Mouse (Mus musculus) ES-Bruce4 (cell line): ENCODE results near the gene H2-M10.1. TPM values are rescaled to one million over a fixed set of nuclear protein-coding genes. Genes with fewer than 3 reads are reported as not detected.
"Not testable (repeated sequence)": the region's sequence is repeated elsewhere in the genome, so short reads cannot be mapped to it uniquely, and the experiment has no call there.

Source experiments
- H3K27ac ChIP-seq: 2 replicates; pipeline ENCODE4 v1.5.1; 2012; ENCODE audit warnings: low read length, inconsistent platforms; ENCODE audit not compliant: insufficient read depth
- H3K27me3 ChIP-seq: 2 replicates; pipeline ENCODE4 v1.6.1; 2012; ENCODE audit warnings: mild to moderate bottlenecking, low read length, inconsistent platforms; ENCODE audit not compliant: control insufficient read depth, poor library complexity, insufficient read depth, severe bottlenecking
- H3K36me3 ChIP-seq: 2 replicates; pipeline ENCODE4 v1.6.1; 2012; ENCODE audit warnings: inconsistent platforms, mild to moderate bottlenecking, low read length, moderate library complexity; ENCODE audit not compliant: control insufficient read depth, poor library complexity, insufficient read depth, severe bottlenecking
- H3K4me1 ChIP-seq: one replicate; pipeline ENCODE4 v1.8.1; 2011; ENCODE audit warnings: low read length; ENCODE audit not compliant: control insufficient read depth, insufficient read depth
- H3K4me3 ChIP-seq: 2 replicates; pipeline ENCODE4 v1.5.1; 2011; ENCODE audit warnings: low read depth, mild to moderate bottlenecking, low read length
- H3K9ac ChIP-seq: 2 replicates; pipeline ENCODE4 v1.6.1; 2012; ENCODE audit warnings: low read depth, mild to moderate bottlenecking, inconsistent platforms; ENCODE audit not compliant: poor library complexity, severe bottlenecking
- H3K9me3 ChIP-seq: replicated peaks from 2 replicates; pipeline ENCODE4 v1.6.1; 2012; ENCODE audit warnings: mild to moderate bottlenecking, low read length, inconsistent platforms; ENCODE audit not compliant: control insufficient read depth, poor library complexity, insufficient read depth, severe bottlenecking
- CTCF ChIP-seq: IDR thresholded peaks from one replicate; pipeline ENCODE4 v1.8.1; 2011; ENCODE audit warnings: low read depth, low read length
- EP300 ChIP-seq: IDR thresholded peaks from 2 replicates; pipeline ENCODE4 v1.6.1; 2011; ENCODE audit warnings: low read depth, low read length; ENCODE audit not compliant: insufficient read depth
- POLR2A ChIP-seq: IDR thresholded peaks from one replicate; pipeline ENCODE4 v1.8.1; 2011; ENCODE audit warnings: low read length; ENCODE audit not compliant: insufficient read depth
- polyA plus RNA-seq: library from polyadenylated mRNA; stranded (reverse); fragments of >200 nt; gene quantifications from 2 replicates; pipeline ENCODE4 v1.2.4, GENCODE M21; 2011; ENCODE audit warnings: low read depth; ENCODE audit not compliant: missing spikeins, insufficient read depth, insufficient read length

The H2-M10.1 gene
- not detected in 2 replicates for polyA plus RNA-seq

DNA sequence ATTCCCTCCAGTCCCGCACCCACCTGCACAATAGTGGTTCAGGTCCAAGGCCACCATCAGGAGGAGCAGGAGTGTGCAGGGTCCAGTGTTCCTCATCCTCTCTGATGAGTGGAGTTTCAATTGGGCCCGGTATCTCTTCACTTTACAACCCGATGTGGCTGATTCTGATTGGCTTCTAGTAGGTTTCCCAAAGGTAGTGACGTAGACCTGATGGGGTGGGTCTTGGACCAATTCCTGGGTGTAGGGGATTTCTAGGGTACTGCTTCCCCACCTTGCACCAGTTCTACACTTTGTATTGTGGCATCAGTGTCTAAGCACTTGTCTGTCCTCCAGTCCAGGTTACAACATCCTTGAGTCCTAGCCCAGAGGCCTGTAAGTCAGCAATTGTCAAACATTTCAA, at the start of gene H2-M10.1:
H2-M10.1 (minus strand) TSS at position 101 of the 400 bp plus-strand sequence.
- no peak for TF ChIP-seq CTCF
- TF ChIP-seq POLR2A, result no peak
- no peak for TF ChIP-seq EP300
- Histone ChIP-seq H3K4me1 (no peaks in the 10 kb centered on the region), H3K9ac (no peak within 1 kb of the TSS), H3K36me3 (no peaks in the 10 kb centered on the region), H3K27ac (no peak within 1 kb of the TSS), H3K4me3 (no peak within 1 kb of the TSS), H3K9me3 (no peaks in the 10 kb centered on the region), H3K27me3 (no peaks in the 10 kb centered on the region)

DNA sequence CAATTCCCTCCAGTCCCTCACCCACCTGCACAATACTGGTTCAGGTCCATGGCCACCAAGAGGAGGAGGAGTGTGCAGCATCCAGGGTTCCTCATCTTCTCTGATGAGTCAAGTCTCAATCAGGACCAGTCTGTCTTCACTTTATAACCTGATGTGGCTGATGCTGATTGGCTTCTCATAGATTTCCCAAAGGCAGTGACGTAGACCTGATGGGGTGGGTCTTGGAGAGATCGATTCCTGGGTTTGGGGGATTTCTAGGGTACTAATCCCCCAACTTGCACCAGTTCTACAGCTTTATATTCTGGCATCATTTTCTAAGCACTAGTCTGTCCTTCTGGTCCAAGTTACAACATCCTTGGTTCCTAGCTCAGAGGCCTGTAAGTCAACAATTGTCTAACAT, 42.4 kb upstream of the H2-M10.1 start, which contains the start of gene H2-M10.3:
H2-M10.3 (minus strand) TSS at position 101 of the 400 bp plus-strand sequence.
- H3K4me1 ChIP-seq, H3K9me3 ChIP-seq, H3K27ac ChIP-seq, H3K27me3 ChIP-seq, H3K9ac ChIP-seq, H3K36me3 ChIP-seq, H3K4me3 ChIP-seq: not testable (repeated sequence)

DNA sequence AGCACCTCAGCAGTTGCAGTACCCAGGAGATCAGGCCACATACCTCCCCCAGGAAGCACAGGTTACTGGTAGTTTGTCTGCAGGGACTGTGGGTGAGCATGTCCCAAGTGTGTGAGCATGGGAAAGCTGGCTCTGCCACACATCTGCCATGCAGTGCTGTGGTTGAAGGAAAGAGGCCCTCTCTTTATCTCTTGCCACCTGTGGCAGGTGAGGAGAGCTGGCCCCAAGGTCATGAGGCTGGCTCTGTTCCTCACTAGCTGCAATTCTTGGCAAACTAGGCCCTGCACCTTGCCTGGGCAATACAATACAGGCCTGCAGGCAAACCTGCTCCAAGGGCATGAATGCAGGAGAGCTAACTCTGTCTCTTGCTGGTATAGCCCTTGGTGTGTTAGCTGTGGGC, 36.4 kb upstream of the H2-M10.1 start:
- H3K36me3 ChIP-seq, H3K27ac ChIP-seq, H3K4me1 ChIP-seq, H3K4me3 ChIP-seq, H3K27me3 ChIP-seq, H3K9me3 ChIP-seq, H3K9ac ChIP-seq: not testable (repeated sequence)

DNA sequence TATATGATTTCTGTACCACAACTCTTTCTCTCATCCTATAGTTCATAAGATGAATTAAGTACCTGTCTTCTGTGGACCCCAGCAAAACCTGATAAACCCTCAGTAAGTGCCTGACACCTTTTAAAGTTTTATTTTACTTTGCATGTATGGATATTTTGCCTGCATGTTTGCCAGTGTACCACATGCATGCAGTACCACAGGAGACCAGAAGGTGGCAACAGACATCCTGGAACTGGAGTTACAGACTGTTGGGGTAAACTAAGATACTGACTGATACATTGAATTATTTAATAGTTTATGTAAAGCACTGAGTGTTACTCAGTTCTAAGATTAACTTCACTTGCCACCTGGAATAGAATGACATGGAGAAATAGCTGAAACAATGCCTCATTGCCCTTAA, 31.6 kb upstream of the H2-M10.1 start:
- not testable (repeated sequence) for H3K4me1 ChIP-seq, H3K27me3 ChIP-seq, H3K9me3 ChIP-seq, H3K4me3 ChIP-seq, H3K36me3 ChIP-seq, H3K9ac ChIP-seq, H3K27ac ChIP-seq

DNA sequence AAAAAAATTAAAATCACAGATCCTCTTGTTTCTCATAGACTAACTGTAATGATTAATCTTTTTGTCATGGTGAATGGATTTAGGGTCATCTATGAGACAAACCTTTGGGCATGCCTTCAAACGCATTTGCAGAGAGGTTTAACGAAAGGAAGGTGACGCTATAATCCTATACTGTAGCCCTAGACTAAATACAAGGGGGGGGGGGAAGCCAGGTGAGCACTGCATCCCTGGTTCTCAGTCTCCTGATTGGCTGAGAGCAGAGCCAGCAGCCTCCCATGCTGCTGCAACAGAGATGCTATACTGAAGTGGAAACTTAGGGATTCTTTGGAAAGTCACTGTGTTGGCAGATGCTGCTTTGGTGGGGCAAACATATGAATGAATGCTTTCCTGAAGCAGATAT, 29.8 kb upstream of the H2-M10.1 start:
- Histone ChIP-seq H3K36me3 (no peaks in the 10 kb centered on the region), H3K27me3 (no peaks in the 10 kb centered on the region), H3K9ac (no peak overlapping the region), H3K4me3 (no peak overlapping the region), H3K27ac (no peak overlapping the region), H3K9me3 (no peaks in the 10 kb centered on the region), H3K4me1 (no peaks in the 10 kb centered on the region)
- no peak for TF ChIP-seq POLR2A
- TF ChIP-seq CTCF, result no peak
- TF ChIP-seq EP300, result no peak

DNA sequence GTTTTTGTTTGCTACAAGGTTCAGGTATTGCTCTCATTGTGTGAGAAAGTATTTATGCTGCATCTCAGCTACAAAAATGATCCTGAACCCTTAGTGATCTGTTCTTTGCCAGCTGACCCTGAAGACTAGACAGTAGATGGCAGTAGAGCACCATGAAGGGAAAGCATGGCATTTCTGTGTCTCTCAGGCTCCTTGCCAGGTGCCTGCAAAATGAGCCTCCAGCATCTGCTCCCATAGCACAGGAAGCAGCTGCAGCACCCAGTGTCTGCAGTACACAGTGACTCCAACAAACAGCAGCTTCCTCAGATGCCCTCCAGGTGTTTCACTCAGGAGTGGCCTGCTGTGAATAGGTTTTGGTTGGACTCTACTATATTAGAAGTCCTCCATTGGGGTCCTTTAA, 29.4 kb upstream of the H2-M10.1 start:
- not testable (repeated sequence) for H3K9me3 ChIP-seq, H3K4me1 ChIP-seq, H3K36me3 ChIP-seq, H3K4me3 ChIP-seq, H3K27me3 ChIP-seq, H3K9ac ChIP-seq, H3K27ac ChIP-seq
- peak; percentile 33 for TF ChIP-seq CTCF

DNA sequence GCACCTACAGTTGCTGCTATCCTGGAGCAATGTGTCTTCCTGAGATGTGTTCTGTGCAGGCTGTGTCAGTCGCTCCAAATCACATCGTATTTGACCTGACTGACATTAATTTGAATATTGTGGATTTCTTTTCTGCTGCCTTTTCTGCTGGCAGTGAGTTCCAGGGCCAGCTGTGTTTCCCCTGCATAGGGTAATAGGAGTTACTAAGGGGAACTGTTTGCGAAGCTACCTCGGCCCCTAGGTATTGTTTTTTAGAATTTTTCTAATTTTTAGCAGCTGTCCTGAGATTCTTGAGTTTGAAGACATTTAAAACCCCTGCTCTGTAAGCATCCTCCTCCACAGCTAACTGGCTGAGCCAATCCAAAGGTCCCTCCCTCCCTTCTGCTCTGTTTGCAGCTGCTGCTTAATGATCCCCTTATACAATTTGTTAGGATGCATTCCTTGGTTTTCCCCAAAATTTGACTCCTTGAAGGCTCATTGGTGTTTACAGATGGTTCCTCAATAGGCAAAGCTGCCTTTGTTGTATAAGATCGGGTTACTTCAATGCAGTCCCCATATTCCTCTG, 10.2 kb downstream of the H2-M10.1 start:
- Histone ChIP-seq H3K27ac (no peak overlapping the region), H3K9me3 (no peaks in the 10 kb centered on the region), H3K4me3 (peak overlapping the region; percentile 69; the same call in 1 of the 2 replicates), H3K36me3 (no peaks in the 10 kb centered on the region), H3K27me3 (no peaks in the 10 kb centered on the region; the same call in 1 of the 2 replicates), H3K9ac (no peak overlapping the region), H3K4me1 (no peaks in the 10 kb centered on the region)
- TF ChIP-seq EP300 (no peak), CTCF (no peak), POLR2A (no peak)
